Mouse (Mus musculus): ENCODE results near the gene Smad1. TPM values are rescaled to one million over a fixed set of nuclear protein-coding genes. Genes with fewer than 3 reads are reported as not detected.

Gene Smad1
- total and polyA plus RNA-seq, 2 experiments from 2014 or later = 49.1 to 77.2 TPM

- ATAC-seq (no peak), DNase-seq (ENCODE audit: low spot score) (no peak)
- TF ChIP-seq CTCF (IDR thresholded peaks at IDR 0.05; ENCODE audit: low read depth) = no peak
- H3K4me1 ChIP-seq (ENCODE audit: insufficient read depth, low read length) = no peaks in the 10 kb centered on the region
- no peaks in the 10 kb centered on the region for H3K27me3 ChIP-seq (ENCODE audit: insufficient read depth, low read length)
- no peak overlapping the region for H3K9ac ChIP-seq (replicated peaks; ENCODE audit: low read length)
- H3K27ac ChIP-seq = no peak overlapping the region
- no peak overlapping the region for H3K4me3 ChIP-seq (ENCODE audit: low read length)
- WGBS = 86% methylated on average over 22 of the region's 22 CpGs
- H3K36me3 ChIP-seq (ENCODE audit: insufficient read depth, low read length) = peaks cover 5% of the 10 kb centered on the region; the same call in 1 of the 2 replicates
- no peak overlapping the region for H3K4me2 ChIP-seq (ENCODE audit: low read depth, low read length)
- no peaks in the 10 kb centered on the region for H3K9me3 ChIP-seq (ENCODE audit: low read length)
These were observed 67.0 kb downstream of the Smad1 start for GRCm38 (mm10) chr8:79332109-79332900.

- Histone ChIP-seq H3K36me3 (ENCODE audit: insufficient read depth, low read length) (no peaks in the 10 kb centered on the region), H3K4me2 (ENCODE audit: low read depth, low read length) (no peak overlapping the region), H3K9ac (replicated peaks; ENCODE audit: low read length) (no peak overlapping the region), H3K9me3 (ENCODE audit: low read length) (no peaks in the 10 kb centered on the region), H3K4me3 (ENCODE audit: low read length) (no peak overlapping the region), H3K27ac (no peak overlapping the region), H3K27me3 (ENCODE audit: insufficient read depth, low read length) (no peaks in the 10 kb centered on the region), H3K4me1 (ENCODE audit: insufficient read depth, low read length) (no peaks in the 10 kb centered on the region)
- ATAC-seq (no peak), DNase-seq (ENCODE audit: low spot score) (no peak)
- no peak for TF ChIP-seq CTCF (IDR thresholded peaks at IDR 0.05; ENCODE audit: low read depth)
- 84% methylated on average over 2 of the region's 2 CpGs for WGBS
These were observed 67.7 kb downstream of the Smad1 start for GRCm38 (mm10) chr8:79331571-79331970.

GRCm38 (mm10) chr8:79331017-79331416 is 68.3 kb downstream of the Smad1 start:
- no peak overlapping the region for H3K27ac ChIP-seq
- TF ChIP-seq CTCF (IDR thresholded peaks at IDR 0.05; ENCODE audit: low read depth) = no peak
- no peak for DNase-seq (ENCODE audit: low spot score)
- no peaks in the 10 kb centered on the region for H3K36me3 ChIP-seq (ENCODE audit: insufficient read depth, low read length)
- H3K4me3 ChIP-seq (ENCODE audit: low read length) = no peak overlapping the region
- no peaks in the 10 kb centered on the region for H3K9me3 ChIP-seq (ENCODE audit: low read length)
- H3K4me1 ChIP-seq (ENCODE audit: insufficient read depth, low read length) = no peaks in the 10 kb centered on the region
- no peak overlapping the region for H3K9ac ChIP-seq (replicated peaks; ENCODE audit: low read length)
- no peaks in the 10 kb centered on the region for H3K27me3 ChIP-seq (ENCODE audit: insufficient read depth, low read length)
- no peak overlapping the region for H3K4me2 ChIP-seq (ENCODE audit: low read depth, low read length)
- WGBS = 87% methylated on average over 9 of the region's 9 CpGs
- no peak for ATAC-seq

- Histone ChIP-seq H3K9ac (replicated peaks; ENCODE audit: low read length) (no peak overlapping the region), H3K27me3 (ENCODE audit: insufficient read depth, low read length) (no peaks in the 10 kb centered on the region), H3K9me3 (ENCODE audit: low read length) (no peaks in the 10 kb centered on the region), H3K4me1 (ENCODE audit: insufficient read depth, low read length) (no peaks in the 10 kb centered on the region), H3K36me3 (ENCODE audit: insufficient read depth, low read length) (no peaks in the 10 kb centered on the region), H3K4me2 (ENCODE audit: low read depth, low read length) (no peak overlapping the region), H3K4me3 (ENCODE audit: low read length) (no peak overlapping the region), H3K27ac (no peak overlapping the region)
- DNase-seq (ENCODE audit: low spot score) = no peak
- WGBS = 79% methylated on average over 2 of the region's 2 CpGs
- no peak for TF ChIP-seq CTCF (IDR thresholded peaks at IDR 0.05; ENCODE audit: low read depth)
- no peak for ATAC-seq
These were observed 69.6 kb downstream of the Smad1 start for GRCm38 (mm10) chr8:79329735-79330134.

- no peak overlapping the region for H3K4me2 ChIP-seq (ENCODE audit: low read depth, low read length)
- H3K4me3 ChIP-seq (ENCODE audit: low read length) = no peak overlapping the region
- no peaks in the 10 kb centered on the region for H3K4me1 ChIP-seq (ENCODE audit: insufficient read depth, low read length)
- ATAC-seq (no peak), DNase-seq (ENCODE audit: low spot score) (no peak)
- no peaks in the 10 kb centered on the region for H3K27me3 ChIP-seq (ENCODE audit: insufficient read depth, low read length)
- WGBS = 87% methylated on average over 4 of the region's 4 CpGs
- no peak overlapping the region for H3K9ac ChIP-seq (replicated peaks; ENCODE audit: low read length)
- no peaks in the 10 kb centered on the region for H3K9me3 ChIP-seq (ENCODE audit: low read length)
- H3K27ac ChIP-seq = no peak overlapping the region
- H3K36me3 ChIP-seq (ENCODE audit: insufficient read depth, low read length) = no peaks in the 10 kb centered on the region
- TF ChIP-seq CTCF (IDR thresholded peaks at IDR 0.05; ENCODE audit: low read depth) = no peak
These were observed 70.1 kb downstream of the Smad1 start for GRCm38 (mm10) chr8:79329182-79329581.

- Histone ChIP-seq H3K27ac (no peak overlapping the region), H3K4me2 (ENCODE audit: low read depth, low read length) (no peak overlapping the region), H3K4me1 (ENCODE audit: insufficient read depth, low read length) (no peaks in the 10 kb centered on the region), H3K36me3 (ENCODE audit: insufficient read depth, low read length) (no peaks in the 10 kb centered on the region), H3K27me3 (ENCODE audit: insufficient read depth, low read length) (no peaks in the 10 kb centered on the region), H3K9ac (replicated peaks; ENCODE audit: low read length) (no peak overlapping the region), H3K4me3 (ENCODE audit: low read length) (no peak overlapping the region), H3K9me3 (ENCODE audit: low read length) (no peaks in the 10 kb centered on the region)
- no peak for DNase-seq (ENCODE audit: low spot score)
- 81% methylated on average over 6 of the region's 6 CpGs for WGBS
- no peak for TF ChIP-seq CTCF (IDR thresholded peaks at IDR 0.05; ENCODE audit: low read depth)
- no peak for ATAC-seq
These were observed 73.8 kb downstream of the Smad1 start for GRCm38 (mm10) chr8:79325510-79325909.

GRCm38 (mm10) chr8:79324928-79325327 is 74.4 kb downstream of the Smad1 start:
- Histone ChIP-seq H3K36me3 (ENCODE audit: insufficient read depth, low read length) (no peaks in the 10 kb centered on the region), H3K9me3 (ENCODE audit: low read length) (no peaks in the 10 kb centered on the region), H3K9ac (replicated peaks; ENCODE audit: low read length) (no peak overlapping the region), H3K4me2 (ENCODE audit: low read depth, low read length) (no peak overlapping the region), H3K27ac (no peak overlapping the region), H3K4me1 (ENCODE audit: insufficient read depth, low read length) (no peaks in the 10 kb centered on the region), H3K27me3 (ENCODE audit: insufficient read depth, low read length) (no peaks in the 10 kb centered on the region), H3K4me3 (ENCODE audit: low read length) (no peak overlapping the region)
- DNase-seq (ENCODE audit: low spot score) (no peak), ATAC-seq (no peak)
- no peak for TF ChIP-seq CTCF (IDR thresholded peaks at IDR 0.05; ENCODE audit: low read depth)
- WGBS = 73% methylated on average over 5 of the region's 5 CpGs
